Mouse (Mus musculus): Measurements from ENCODE around the gene Cntfr. TPM values are rescaled to one million over a fixed set of nuclear protein-coding genes. Genes with fewer than 3 reads are reported as not detected.

The Cntfr gene
- polyA plus RNA-seq, 1 experiment from 2014 or later = 3.7 TPM

DNA sequence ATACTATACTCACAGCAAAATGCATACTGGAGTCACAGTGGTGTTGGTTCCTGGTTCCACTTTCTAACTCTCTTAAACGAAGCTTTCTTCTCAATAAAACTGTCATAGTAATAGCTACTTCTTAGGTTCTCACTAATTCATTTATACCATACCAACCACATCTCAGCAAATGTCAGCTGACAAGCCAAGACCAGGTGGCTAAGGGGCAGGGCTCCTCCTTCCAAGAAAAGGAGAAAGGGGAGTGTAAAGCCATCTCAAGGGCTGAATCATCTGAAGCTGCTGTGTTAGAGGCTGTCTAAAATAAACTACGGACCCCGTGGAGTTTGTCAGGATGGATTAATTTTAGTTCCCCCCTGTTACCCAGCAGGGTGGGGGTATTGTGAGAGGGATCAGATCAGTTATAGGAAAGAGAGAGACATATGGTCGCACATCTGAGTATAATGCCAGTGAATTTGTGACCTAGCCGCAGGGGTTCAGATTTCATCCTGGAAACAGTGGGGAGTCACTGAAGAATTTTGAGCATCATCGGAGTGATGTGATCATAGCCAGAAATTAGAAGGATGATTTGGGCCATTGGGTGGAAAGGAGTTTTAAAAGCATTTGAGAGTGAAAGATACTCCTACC lies 55.6 kb downstream of the Cntfr start:
- Histone ChIP-seq H3K9ac (no peak overlapping the region), H3K27me3 (replicated peaks) (peaks cover 14% of the 10 kb centered on the region), H3K36me3 (no peaks in the 10 kb centered on the region), H3K4me1 (replicated peaks) (peaks cover 8% of the 10 kb centered on the region), H3K4me3 (no peak overlapping the region), H3K27ac (ENCODE audit: poor library complexity, severe bottlenecking) (no peak overlapping the region), H3K4me2 (no peak overlapping the region), H3K9me3 (replicated peaks) (no peaks in the 10 kb centered on the region)
- ATAC-seq (ENCODE audit: insufficient number of reproducible peaks, low FRiP score) = no peak
- 81% methylated on average over 6 of the region's 6 CpGs for WGBS

DNA sequence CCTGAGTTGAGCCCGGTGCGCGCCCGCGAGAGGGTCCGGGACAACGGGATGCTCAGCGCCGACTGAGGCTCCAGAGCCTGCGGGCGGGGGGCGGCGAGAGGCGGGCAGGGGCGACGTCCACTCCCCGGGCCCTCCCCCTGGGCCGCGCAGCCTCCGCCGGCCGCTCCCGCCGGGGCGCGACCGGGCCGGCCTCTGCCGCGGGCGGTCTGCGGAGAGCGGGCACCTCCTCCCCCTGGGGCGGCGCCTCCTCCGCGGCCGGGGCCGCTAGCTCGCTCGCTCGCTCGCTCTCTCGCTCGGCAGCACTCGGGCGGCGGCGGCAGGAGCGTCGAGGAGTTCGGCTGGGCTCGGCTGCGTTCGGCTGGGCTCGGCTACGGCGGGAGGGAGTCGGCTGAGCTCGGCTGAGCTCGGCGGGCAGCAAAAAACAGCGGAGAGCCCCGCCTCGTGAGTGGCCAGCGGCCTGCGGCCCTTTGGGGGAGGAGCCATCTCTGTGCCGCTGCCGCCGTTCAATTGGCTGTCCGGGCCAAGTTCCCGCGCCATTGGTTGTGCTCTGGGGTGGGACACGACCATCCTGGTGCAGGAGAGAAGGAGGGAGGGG lies 56.9 kb downstream of the Cntfr start, which contains the start of gene Enho:
Enho (minus strand) TSS at position 412 of the 595 bp plus-strand sequence.
- peak; percentile 89 for ATAC-seq (ENCODE audit: insufficient number of reproducible peaks, low FRiP score)
- H3K27ac ChIP-seq (ENCODE audit: poor library complexity, severe bottlenecking) = no peak within 1 kb of the TSS
- WGBS = under 1% methylated on average over 71 of the region's 74 CpGs
- peaks cover 17% of the 10 kb centered on the region for H3K4me1 ChIP-seq (replicated peaks)
- peak within 1 kb of the TSS; percentile 82 for H3K9ac ChIP-seq
- H3K4me3 ChIP-seq = peak within 1 kb of the TSS; percentile 61
- peak within 1 kb of the TSS; percentile 88 for H3K4me2 ChIP-seq
- peaks cover 14% of the 10 kb centered on the region for H3K27me3 ChIP-seq (replicated peaks)
- H3K36me3 ChIP-seq = no peaks in the 10 kb centered on the region
- no peaks in the 10 kb centered on the region for H3K9me3 ChIP-seq (replicated peaks)

DNA sequence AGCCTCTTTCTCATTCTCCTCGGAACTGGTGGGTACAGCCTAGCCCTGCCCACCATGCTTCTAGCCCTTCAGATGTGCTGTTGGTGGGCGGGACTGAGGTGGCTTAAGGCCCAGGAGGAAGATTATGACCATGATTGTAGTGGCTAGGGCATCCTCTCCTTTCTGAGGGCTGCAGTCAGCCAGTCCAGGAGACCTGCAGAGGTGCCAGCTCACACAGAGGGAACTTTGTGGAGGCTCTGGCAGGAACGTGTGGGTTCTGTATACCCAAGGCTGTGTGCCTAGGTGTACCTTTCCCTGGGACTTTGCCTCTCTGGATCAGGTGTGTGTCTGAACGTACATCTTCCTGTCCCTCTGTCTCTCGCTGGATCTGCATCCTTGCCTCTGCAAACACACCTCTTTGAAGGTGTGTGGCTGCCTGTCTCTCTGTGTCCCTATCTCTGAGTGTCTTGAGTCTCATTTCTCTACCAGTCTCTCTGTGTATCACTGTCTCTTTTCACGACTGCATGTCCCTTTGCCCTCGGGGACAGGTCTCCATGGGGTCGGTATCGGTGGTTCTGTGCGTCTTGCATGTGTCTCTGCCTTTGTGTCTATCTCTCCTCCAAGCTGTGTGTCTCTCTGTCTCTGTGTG lies 57.6 kb downstream of the Cntfr start:
- Histone ChIP-seq H3K9ac (peak overlapping the region; percentile 82), H3K27ac (ENCODE audit: poor library complexity, severe bottlenecking) (no peak overlapping the region), H3K4me2 (peak overlapping the region; percentile 88), H3K9me3 (replicated peaks) (no peaks in the 10 kb centered on the region), H3K4me1 (replicated peaks) (peaks cover 17% of the 10 kb centered on the region), H3K36me3 (no peaks in the 10 kb centered on the region), H3K4me3 (peak overlapping the region; percentile 61), H3K27me3 (replicated peaks) (peaks cover 14% of the 10 kb centered on the region)
- 18% methylated on average over 10 of the region's 10 CpGs for WGBS
- no peak for ATAC-seq (ENCODE audit: insufficient number of reproducible peaks, low FRiP score)

GRCm38 (mm10) chr4:41638828-41639213 lies 58.1 kb downstream of the Cntfr start:
- peaks cover 14% of the 10 kb centered on the region for H3K27me3 ChIP-seq (replicated peaks)
- no peak overlapping the region for H3K4me3 ChIP-seq
- no peak for ATAC-seq (ENCODE audit: insufficient number of reproducible peaks, low FRiP score)

GRCm38 (mm10) chr4:41638186-41638731 lies 58.6 kb downstream of the Cntfr start:
- peaks cover 17% of the 10 kb centered on the region for H3K4me1 ChIP-seq (replicated peaks)
- no peak overlapping the region for H3K27ac ChIP-seq (ENCODE audit: poor library complexity, severe bottlenecking)
- no peak overlapping the region for H3K9ac ChIP-seq
- H3K9me3 ChIP-seq (replicated peaks) = no peaks in the 10 kb centered on the region
- WGBS = 91% methylated on average over 10 of the region's 10 CpGs
- no peak for ATAC-seq (ENCODE audit: insufficient number of reproducible peaks, low FRiP score)
- no peak overlapping the region for H3K4me3 ChIP-seq
- no peaks in the 10 kb centered on the region for H3K36me3 ChIP-seq
- peaks cover 14% of the 10 kb centered on the region for H3K27me3 ChIP-seq (replicated peaks)
- no peak overlapping the region for H3K4me2 ChIP-seq

More at GRCm38 (mm10) chr4:41638828-41639213, 58.1 kb downstream of the Cntfr start:
- Histone ChIP-seq H3K36me3 (no peaks in the 10 kb centered on the region), H3K4me1 (replicated peaks) (peaks cover 17% of the 10 kb centered on the region), H3K9ac (0 out of 2 replicates have a peak overlapping the region, but pooled peaks have one; percentile 2), H3K9me3 (replicated peaks) (no peaks in the 10 kb centered on the region), H3K4me2 (peak overlapping the region; percentile 88; the same call in 1 of the 2 replicates), H3K27ac (ENCODE audit: poor library complexity, severe bottlenecking) (no peak overlapping the region)
- WGBS = 80% methylated on average over 6 of the region's 6 CpGs

GRCm38 (mm10) chr4:41636882-41637635 lies 59.8 kb downstream of the Cntfr start:
- Histone ChIP-seq H3K4me2 (no peak overlapping the region), H3K27me3 (replicated peaks) (peaks cover 14% of the 10 kb centered on the region), H3K9ac (no peak overlapping the region), H3K4me3 (no peak overlapping the region), H3K36me3 (no peaks in the 10 kb centered on the region), H3K4me1 (replicated peaks) (peaks cover 23% of the 10 kb centered on the region), H3K9me3 (replicated peaks) (no peaks in the 10 kb centered on the region), H3K27ac (ENCODE audit: poor library complexity, severe bottlenecking) (no peak overlapping the region)
- 75% methylated on average over 10 of the region's 10 CpGs for WGBS
- ATAC-seq (ENCODE audit: insufficient number of reproducible peaks, low FRiP score) = no peak

GRCm38 (mm10) chr4:41636366-41636765 lies 60.5 kb downstream of the Cntfr start:
- Histone ChIP-seq H3K4me3 (no peak overlapping the region), H3K9me3 (replicated peaks) (no peaks in the 10 kb centered on the region), H3K27ac (ENCODE audit: poor library complexity, severe bottlenecking) (no peak overlapping the region), H3K9ac (no peak overlapping the region), H3K36me3 (no peaks in the 10 kb centered on the region), H3K4me2 (no peak overlapping the region), H3K27me3 (replicated peaks) (peaks cover 14% of the 10 kb centered on the region), H3K4me1 (replicated peaks) (peaks cover 30% of the 10 kb centered on the region)
- ATAC-seq (ENCODE audit: insufficient number of reproducible peaks, low FRiP score) = no peak
- WGBS = 26% methylated on average over 7 of the region's 7 CpGs

- WGBS = 55% methylated on average over 2 of the region's 2 CpGs
- Histone ChIP-seq H3K4me2 (no peak overlapping the region), H3K36me3 (no peaks in the 10 kb centered on the region), H3K9ac (0 out of 2 replicates have a peak overlapping the region, but pooled peaks have one; percentile 1), H3K4me1 (replicated peaks) (peaks cover 35% of the 10 kb centered on the region), H3K27ac (ENCODE audit: poor library complexity, severe bottlenecking) (no peak overlapping the region), H3K27me3 (replicated peaks) (peaks cover 14% of the 10 kb centered on the region), H3K4me3 (no peak overlapping the region), H3K9me3 (replicated peaks) (no peaks in the 10 kb centered on the region)
- no peak for ATAC-seq (ENCODE audit: insufficient number of reproducible peaks, low FRiP score)
Measured at GRCm38 (mm10) chr4:41635906-41636305, 61.0 kb downstream of the Cntfr start.

DNA sequence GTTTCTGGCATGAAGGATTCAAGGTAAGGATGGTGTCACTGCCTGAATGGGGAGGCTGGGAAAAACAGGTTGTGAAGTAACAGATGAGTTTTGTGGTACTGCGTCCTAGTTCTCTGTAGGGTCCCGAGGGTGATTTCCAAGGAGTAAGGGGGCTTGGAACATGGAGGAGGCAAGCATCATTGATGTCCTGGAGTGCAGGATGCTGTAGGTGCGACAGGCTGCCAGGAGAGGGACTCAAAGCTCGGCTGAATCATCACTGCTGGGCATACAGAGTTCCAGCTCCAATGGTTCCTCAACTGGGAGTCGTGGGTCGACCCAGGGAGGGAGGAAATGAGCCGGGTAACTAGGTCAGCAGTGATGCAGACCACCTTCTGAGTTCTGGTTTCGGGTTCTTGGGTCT lies 61.7 kb downstream of the Cntfr start:
- H3K27ac ChIP-seq (ENCODE audit: poor library complexity, severe bottlenecking) = no peak overlapping the region
- peaks cover 14% of the 10 kb centered on the region for H3K27me3 ChIP-seq (replicated peaks)
- no peaks in the 10 kb centered on the region for H3K9me3 ChIP-seq (replicated peaks)
- H3K4me2 ChIP-seq = no peak overlapping the region
- no peak overlapping the region for H3K9ac ChIP-seq
- no peak overlapping the region for H3K4me3 ChIP-seq
- WGBS = 62% methylated on average over 8 of the region's 8 CpGs
- no peaks in the 10 kb centered on the region for H3K36me3 ChIP-seq
- H3K4me1 ChIP-seq (replicated peaks) = peaks cover 41% of the 10 kb centered on the region
- no peak for ATAC-seq (ENCODE audit: insufficient number of reproducible peaks, low FRiP score)

GRCm38 (mm10) chr4:41634631-41635030 lies 62.3 kb downstream of the Cntfr start:
- no peak for ATAC-seq (ENCODE audit: insufficient number of reproducible peaks, low FRiP score)
- Histone ChIP-seq H3K27me3 (replicated peaks) (peaks cover 14% of the 10 kb centered on the region), H3K4me1 (replicated peaks) (peaks cover 46% of the 10 kb centered on the region), H3K4me3 (no peak overlapping the region), H3K36me3 (no peaks in the 10 kb centered on the region), H3K9ac (no peak overlapping the region), H3K9me3 (replicated peaks) (no peaks in the 10 kb centered on the region), H3K4me2 (no peak overlapping the region), H3K27ac (ENCODE audit: poor library complexity, severe bottlenecking) (no peak overlapping the region)
- 91% methylated on average over 8 of the region's 8 CpGs for WGBS
